Mouse (Mus musculus): ENCODE data around the gene Plxnb1. TPM values are rescaled to one million over a fixed set of nuclear protein-coding genes. Genes with fewer than 3 reads are reported as not detected.
A peak's percentile ranks its signal among the peaks of the same experiment; 100 is the strongest.

Plxnb1 gene
- total and polyA plus RNA-seq, 3 experiments = under 0.01 TPM; not detected in 2

- no peak for DNase-seq (ENCODE audit: extremely low read depth)
- no peak overlapping the region for H3K9ac ChIP-seq (ENCODE audit: insufficient read depth, low read depth)
- H3K4me1 ChIP-seq (ENCODE audit: control insufficient read depth in 1 of 2, insufficient read depth in 2 of 2) = peaks cover 42 to 76% of the 10 kb centered on the region in 2 experiments
- no peaks in the 10 kb centered on the region for H3K9me3 ChIP-seq (replicated peaks; ENCODE audit: low read length)
- peaks cover 38 to 58% of the 10 kb centered on the region in 2 experiments for H3K36me3 ChIP-seq (replicated peaks in 1 of 2; ENCODE audit: control insufficient read depth in 1 of 2, insufficient read depth in 1 of 2, low read length in 1 of 2)
- no peak overlapping the region; the same call in 1 of the 2 replicates for H3K27ac ChIP-seq (ENCODE audit: insufficient read depth, low read depth)
- dilution Hi-C loops (cut with MboI; ENCODE audit: extremely low pct_ligation_motif_present, extremely low pct_unique_long_range_greater_than_20kb, low sequenced_read_pairs) (no loop called here), in situ Hi-C loops (cut with MboI; ENCODE audit: low pct_ligation_motif_present, low pct_unique_long_range_greater_than_20kb, low sequenced_read_pairs) (no loop called here)
- peak overlapping the region; percentile 55 for H3K4me2 ChIP-seq (ENCODE audit: insufficient read depth, low read depth, poor library complexity, severe bottlenecking)
- H3K79me2 ChIP-seq (replicated peaks; ENCODE audit: control insufficient read depth, extremely low read depth, insufficient read depth, poor library complexity, severe bottlenecking) = peaks cover 55% of the 10 kb centered on the region
- no peak for TF ChIP-seq TBP (conservative IDR thresholded peaks at IDR 0.05; ENCODE audit: low read depth, low read length)
- TF ChIP-seq CHD2 (IDR thresholded peaks at IDR 0.05; ENCODE audit: low read length) = no peak
- no peak for TF ChIP-seq TCF12 (IDR thresholded peaks at IDR 0.05; ENCODE audit: low read depth, low read length)
- no peak for TF ChIP-seq ZKSCAN1 (IDR thresholded peaks at IDR 0.05; ENCODE audit: borderline replicate concordance, low read depth, low read length)
- no peak for TF ChIP-seq KAT2A (IDR thresholded peaks at IDR 0.05; ENCODE audit: insufficient replicate concordance, low read length)
- TF ChIP-seq BHLHE40 (IDR thresholded peaks at IDR 0.05; ENCODE audit: low read depth, low read length) = no peak
- no peak for TF ChIP-seq CHD1 (IDR thresholded peaks at IDR 0.05; ENCODE audit: low read depth, low read length)
- TF ChIP-seq POLR2AphosphoS2 (IDR thresholded peaks at IDR 0.05; ENCODE audit: low read depth, low read length) = no peak
- TF ChIP-seq NELFE (IDR thresholded peaks at IDR 0.05; ENCODE audit: low read depth, low read length) = no peak
- no peak for TF ChIP-seq USF2 (conservative IDR thresholded peaks at IDR 0.05; ENCODE audit: low read depth, low read length)
- no peak for TF ChIP-seq MYC (IDR thresholded peaks at IDR 0.05; ENCODE audit: low read depth, low read length)
- no peak for TF ChIP-seq CTCF (conservative IDR thresholded peaks at IDR 0.05 in 1 of 2, IDR thresholded peaks at IDR 0.05 in 1 of 2; ENCODE audit: low read depth in 2 of 2, low read length in 2 of 2)
- TF ChIP-seq ETS1 (conservative IDR thresholded peaks at IDR 0.05; ENCODE audit: low read depth, low read length) = no peak
- H3K27me3 ChIP-seq (replicated peaks) = no peaks in the 10 kb centered on the region
- peak overlapping the region in 1 of 3 experiments; percentile 46 for H3K4me3 ChIP-seq (replicated peaks in 1 of 3; ENCODE audit: low read depth in 2 of 3, low read length in 2 of 3, poor library complexity in 1 of 3)
These were observed 38.3 kb upstream of the Plxnb1 start for GRCm38 (mm10) chr9:109056916-109057315.

GRCm38 (mm10) chr9:109057543-109057942, 37.6 kb upstream of the Plxnb1 start:
- H3K27me3 ChIP-seq (replicated peaks) = no peaks in the 10 kb centered on the region
- DNase-seq (ENCODE audit: extremely low read depth) = no peak
- peaks cover 40 to 73% of the 10 kb centered on the region in 2 experiments for H3K4me1 ChIP-seq (ENCODE audit: control insufficient read depth in 1 of 2, insufficient read depth in 2 of 2)
- dilution Hi-C loops (cut with MboI; ENCODE audit: extremely low pct_ligation_motif_present, extremely low pct_unique_long_range_greater_than_20kb, low sequenced_read_pairs) = no loop called here
- H3K4me2 ChIP-seq (ENCODE audit: insufficient read depth, low read depth, poor library complexity, severe bottlenecking) = peak overlapping the region; percentile 55
- H3K36me3 ChIP-seq (replicated peaks in 1 of 2; ENCODE audit: control insufficient read depth in 1 of 2, insufficient read depth in 1 of 2, low read length in 1 of 2) = peaks cover 38 to 64% of the 10 kb centered on the region in 2 experiments
- H3K9ac ChIP-seq (ENCODE audit: insufficient read depth, low read depth) = no peak overlapping the region; the same call in 1 of the 2 replicates
- H3K79me2 ChIP-seq (replicated peaks; ENCODE audit: control insufficient read depth, extremely low read depth, insufficient read depth, poor library complexity, severe bottlenecking) = peaks cover 49% of the 10 kb centered on the region
- in situ Hi-C loops (cut with MboI; ENCODE audit: low pct_ligation_motif_present, low pct_unique_long_range_greater_than_20kb, low sequenced_read_pairs) = no loop called here
- H3K27ac ChIP-seq (ENCODE audit: insufficient read depth, low read depth) = peak overlapping the region; percentile 89
- H3K9me3 ChIP-seq (replicated peaks; ENCODE audit: low read length) = no peaks in the 10 kb centered on the region
- H3K4me3 ChIP-seq (replicated peaks in 1 of 3; ENCODE audit: low read depth in 2 of 3, low read length in 2 of 3, poor library complexity in 1 of 3) = peak overlapping the region in 2 of 3 experiments; percentile 46 to 53
- peak; percentile 36; the same call in 1 of the 2 replicates for TF ChIP-seq POLR2AphosphoS2 (IDR thresholded peaks at IDR 0.05; ENCODE audit: low read depth, low read length)
- 0 out of 2 replicates have a peak, but pooled peaks have one; percentile 17 for TF ChIP-seq UBTF (IDR thresholded peaks at IDR 0.05; ENCODE audit: low read depth, low read length)
- TF ChIP-seq KAT2A (IDR thresholded peaks at IDR 0.05; ENCODE audit: insufficient replicate concordance, low read length) = no peak

Measured in CH12.LX (cell line).